Mouse (Mus musculus) regulatory T cell (primary cell): ENCODE measurements around the gene Atad1.
"Not testable (repeated sequence)": the region's sequence is repeated elsewhere in the genome, so short reads cannot be mapped to it uniquely, and the experiment has no call there.

Experiments used
- in situ Hi-C: fragments of 300-600 bp; cut with MboI, MseI; formaldehyde crosslinking; loops from one replicate; pipeline ENCODE4 v1.15.1; 2025; ENCODE audit warnings: high pct_unique_total_duplicates

Gene Atad1

DNA sequence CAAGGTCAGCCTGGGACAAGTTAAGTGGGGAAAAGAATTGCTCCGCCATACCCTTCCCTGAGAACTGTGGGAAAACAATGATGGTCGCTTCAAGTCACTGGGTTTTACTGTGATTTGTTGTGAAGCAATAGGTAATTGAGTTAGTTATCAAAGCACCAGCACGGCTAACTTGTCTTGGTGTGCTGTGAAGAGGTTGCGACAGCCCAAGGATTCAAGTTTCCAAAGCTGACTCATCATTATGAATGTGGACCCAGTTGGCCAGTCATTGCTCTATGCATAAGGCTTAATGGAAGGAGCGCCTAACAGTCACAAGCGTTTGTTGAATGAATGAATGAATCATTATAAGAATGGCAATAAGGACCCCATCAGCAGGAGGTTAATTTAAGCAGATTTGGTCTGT lies 12.8 kb upstream of the Atad1 start:
- in situ Hi-C loops: loop anchor here (10.0 kb wide), 1 partner anchor 202 kb away; no protein-coding TSS in a partner anchor

DNA sequence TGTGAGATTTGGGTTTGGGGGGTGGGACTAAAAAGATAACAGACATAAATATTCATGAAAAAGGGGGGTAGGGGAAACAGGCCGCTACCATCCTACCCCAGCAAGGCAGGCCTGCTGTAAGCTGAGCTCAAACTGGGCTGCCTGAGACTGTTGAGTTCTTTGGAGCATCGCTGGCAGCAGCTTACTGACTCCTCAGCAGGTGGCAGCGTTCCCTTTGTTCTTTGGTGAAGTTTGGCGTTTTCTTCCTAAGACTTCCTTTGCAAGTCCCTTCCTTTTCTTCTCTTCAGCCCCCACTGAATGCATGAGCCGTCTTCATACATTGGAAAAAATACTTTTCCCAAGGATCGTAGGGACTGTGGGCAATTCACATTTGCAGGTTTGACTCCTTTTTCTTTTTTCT lies 9.8 kb upstream of the Atad1 start:
- in situ Hi-C loops: no loop called here

GRCm38 (mm10) chr19:32740641-32741345 lies 1.2 kb upstream of the Atad1 start:
- in situ Hi-C loops: no loop called here

GRCm38 (mm10) chr19:32737844-32738243 lies 1.7 kb downstream of the Atad1 start:
- in situ Hi-C loops: no loop called here

GRCm38 (mm10) chr19:32732922-32733321 lies 6.7 kb downstream of the Atad1 start:
- in situ Hi-C loops: no loop called here

DNA sequence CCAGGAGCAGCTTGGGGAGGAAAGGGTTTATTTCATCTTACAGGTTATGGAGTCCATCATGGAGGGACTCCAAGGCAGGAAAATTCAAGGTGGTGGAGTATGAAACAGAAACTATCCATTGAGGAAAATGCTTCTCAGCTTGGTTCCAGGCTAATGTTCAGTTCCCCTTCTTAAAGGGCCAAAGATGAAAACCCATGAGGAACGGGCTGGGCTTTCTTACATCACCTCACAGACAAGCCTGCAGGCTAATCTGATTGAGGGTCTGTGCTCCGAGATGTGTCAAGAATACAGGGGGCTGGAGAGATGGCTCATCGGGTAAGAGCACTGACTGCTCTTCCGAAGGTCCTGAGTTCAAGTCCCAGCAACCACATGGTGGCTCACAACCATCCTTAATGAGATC lies 9.8 kb downstream of the Atad1 start:
- in situ Hi-C loops: no loop called here

DNA sequence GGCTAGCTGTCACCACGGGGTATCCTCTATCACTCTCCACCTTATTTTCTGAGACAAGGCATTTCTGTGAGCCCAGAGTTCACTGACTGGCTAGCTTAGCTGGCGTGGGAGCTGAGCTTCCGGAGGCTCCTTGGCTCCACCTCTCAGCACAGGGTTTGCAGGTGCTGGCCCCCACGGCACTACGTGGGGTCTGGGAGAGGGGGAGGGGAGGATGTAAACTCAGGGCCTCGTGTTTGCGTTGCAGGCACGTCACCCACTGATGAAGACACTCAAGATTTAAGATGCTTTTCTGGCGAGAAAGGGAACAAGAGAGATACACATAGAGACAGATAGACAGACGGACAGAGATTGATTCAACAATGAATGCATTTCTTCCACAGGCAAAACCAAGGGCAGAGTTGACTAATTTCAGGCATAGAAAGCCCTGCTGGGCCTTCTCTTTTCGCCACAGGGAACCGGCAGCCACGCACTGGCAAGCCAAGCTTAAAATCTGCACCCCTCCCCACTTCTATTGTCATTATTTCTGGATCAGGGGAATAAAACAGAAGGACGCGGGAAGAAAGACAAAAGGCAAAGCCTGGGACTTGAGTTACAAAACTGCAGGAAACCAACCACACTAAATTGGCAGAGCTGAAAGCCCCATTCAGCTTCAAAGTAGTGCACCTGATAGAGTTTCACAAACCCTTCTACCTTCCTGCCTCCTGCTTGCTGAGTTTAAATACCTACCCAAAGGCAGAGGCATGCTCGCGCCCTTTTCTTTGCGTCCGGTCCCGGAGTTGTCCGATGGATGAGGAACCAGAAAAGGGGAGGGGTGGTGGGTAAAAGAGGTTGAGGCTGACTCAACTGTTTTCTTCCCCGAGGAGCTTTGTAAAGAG lies 12.9 kb downstream of the Atad1 start:
- in situ Hi-C loops: no loop called here

GRCm38 (mm10) chr19:32723817-32724216 lies 15.8 kb downstream of the Atad1 start:
- in situ Hi-C loops: no loop called here

DNA sequence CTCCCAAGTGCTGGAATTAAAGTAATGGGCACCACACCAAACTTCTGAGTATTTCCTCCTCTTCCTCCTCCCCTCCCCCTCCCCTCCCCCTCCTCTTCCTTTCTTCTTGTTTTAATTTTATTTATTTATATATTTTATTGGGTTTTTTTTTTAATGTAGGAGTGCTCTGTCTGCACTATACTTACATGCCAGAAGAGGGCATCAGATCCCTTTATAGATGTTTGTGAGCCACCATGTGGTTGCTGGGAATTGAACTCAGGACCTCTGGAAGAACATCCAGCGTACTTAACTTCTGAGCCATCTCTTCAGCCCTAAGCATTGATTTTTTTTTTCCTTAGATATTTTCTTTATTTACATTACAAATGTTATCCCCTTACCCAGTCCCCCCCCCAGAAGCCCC lies 19.3 kb downstream of the Atad1 start:
- in situ Hi-C loops: no loop called here

DNA sequence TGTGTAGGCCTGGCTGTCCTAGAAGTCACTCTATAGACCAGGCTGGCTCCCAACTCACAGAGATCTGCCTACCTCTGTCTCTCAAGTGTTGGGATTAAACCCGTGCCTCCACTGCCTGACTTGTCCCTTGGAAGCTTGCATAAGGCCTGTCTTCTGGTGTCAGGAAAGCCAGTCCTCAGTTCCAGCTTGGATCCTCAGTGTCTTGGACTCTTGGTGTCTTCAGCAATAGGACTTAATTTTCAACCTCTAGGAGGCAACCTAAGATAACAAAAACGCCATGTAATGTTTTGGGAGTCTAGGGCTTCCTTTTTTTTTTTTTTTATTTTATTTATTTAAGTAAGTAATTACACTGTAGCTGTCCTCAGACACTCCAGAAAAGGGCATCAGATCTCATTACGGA lies 22.0 kb downstream of the Atad1 start:
- in situ Hi-C loops: loop anchor here (5.0 kb wide), 2 partner anchors 510 to 645 kb away; no protein-coding TSS in a partner anchor

- in situ Hi-C loops: loop anchor here (5.0 kb wide), 2 partner anchors 512 to 647 kb away; no protein-coding TSS in a partner anchor
These were observed 23.9 kb downstream of the Atad1 start for GRCm38 (mm10) chr19:32715681-32716080.

GRCm38 (mm10) chr19:32715201-32715600 lies 24.4 kb downstream of the Atad1 start:
- in situ Hi-C loops: loop anchor here (5.0 kb wide), 2 partner anchors 512 to 647 kb away; no protein-coding TSS in a partner anchor

DNA sequence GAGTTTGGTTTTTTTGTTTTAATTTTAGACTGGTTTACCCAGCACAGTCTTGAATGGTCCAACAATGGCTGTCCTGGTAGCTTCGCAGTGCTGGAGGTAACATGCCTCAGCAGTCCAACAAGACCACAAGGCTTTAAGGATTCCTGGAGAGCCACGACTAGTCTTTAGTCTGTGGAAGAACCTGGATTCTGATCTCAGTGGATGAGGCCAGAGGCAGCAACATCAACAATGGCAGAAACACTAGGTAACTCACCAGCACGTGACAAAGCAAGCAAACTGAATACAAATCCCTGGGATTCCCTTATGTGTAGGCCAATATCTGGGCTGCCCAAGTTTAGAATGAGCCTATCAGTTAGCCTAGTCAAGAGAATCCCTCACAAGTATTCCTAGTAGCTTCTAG lies 26.1 kb downstream of the Atad1 start:
- in situ Hi-C loops: loop anchor here (5.0 kb wide), 1 partner anchor 44 kb away; the partner anchor contains the start of gene Pten

GRCm38 (mm10) chr19:32712588-32713042 lies 27.0 kb downstream of the Atad1 start:
- in situ Hi-C loops: loop anchor here (5.0 kb wide), 1 partner anchor 45 kb away; the partner anchor contains the start of gene Pten

DNA sequence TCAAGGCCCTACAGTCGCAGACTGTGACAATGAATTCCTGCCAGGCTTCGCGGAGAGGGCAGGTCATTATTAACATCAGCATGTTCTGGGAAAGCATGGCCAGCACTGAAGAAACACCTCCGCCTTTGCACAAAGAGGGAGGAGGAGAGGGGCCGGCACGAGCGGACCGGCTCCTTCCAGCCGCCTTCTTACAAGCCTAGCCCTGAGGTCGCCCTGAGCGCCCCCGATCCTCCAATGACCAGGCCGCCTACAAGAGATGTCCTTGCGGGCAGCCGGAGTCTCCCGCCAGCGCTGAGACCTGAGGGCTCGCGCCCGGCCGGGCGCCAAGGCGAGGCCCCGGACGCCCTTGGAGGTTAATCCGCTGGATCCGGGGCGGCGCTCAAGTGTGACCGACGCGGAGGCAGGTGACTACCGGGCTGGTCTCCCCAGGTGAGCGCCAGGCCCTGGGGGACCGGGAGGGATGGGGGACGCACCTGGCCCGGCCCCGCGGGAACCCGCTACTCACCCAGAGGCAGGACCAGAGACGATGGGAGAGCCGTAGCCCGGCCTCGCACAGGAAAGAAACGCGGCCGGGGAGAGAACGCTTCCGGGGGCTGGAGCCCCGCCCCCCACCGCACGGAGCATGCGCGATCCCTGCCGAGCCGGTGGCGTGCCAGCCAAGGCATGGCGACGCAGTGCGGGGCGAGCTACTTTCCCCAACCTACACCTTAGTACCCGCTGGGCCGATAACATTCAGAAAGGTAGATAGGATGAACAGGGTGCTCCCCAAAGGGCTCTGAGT lies 27.6 kb downstream of the Atad1 start:
- in situ Hi-C loops: loop anchor here (5.0 kb wide), 1 partner anchor 45 kb away; the partner anchor contains the start of gene Pten

GRCm38 (mm10) chr19:32710288-32710687 lies 29.3 kb downstream of the Atad1 start:
- in situ Hi-C loops: loop anchor here (5.0 kb wide), 1 partner anchor 47 kb away; the partner anchor contains the start of gene Pten

DNA sequence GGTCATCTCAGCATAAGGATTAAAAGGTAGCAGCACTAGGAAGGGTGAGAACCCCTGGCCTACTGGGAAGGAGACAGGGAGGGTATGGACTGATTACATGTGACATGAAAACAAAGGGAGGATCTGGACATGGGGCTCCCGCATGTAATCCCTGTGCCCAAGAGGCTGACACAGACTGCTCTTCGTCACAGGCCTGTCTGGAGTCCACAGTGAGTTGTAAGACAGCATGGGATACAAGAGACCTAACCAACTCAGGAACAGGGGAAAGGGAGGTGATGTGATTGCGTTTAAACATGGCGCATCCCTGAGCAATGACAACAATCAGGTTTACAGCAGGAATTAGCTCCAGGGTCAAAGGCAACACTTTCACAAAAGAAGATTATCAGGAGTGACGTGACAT lies 30.6 kb downstream of the Atad1 start:
- in situ Hi-C loops: no loop called here

GRCm38 (mm10) chr19:32702191-32702590 lies 37.4 kb downstream of the Atad1 start:
- in situ Hi-C loops: no loop called here

- in situ Hi-C loops: loop anchor here (10.0 kb wide), 1 partner anchor 572 kb away; no protein-coding TSS in a partner anchor
These were observed 42.9 kb downstream of the Atad1 start for GRCm38 (mm10) chr19:32696674-32697073.

- in situ Hi-C loops: loop anchor here (5.0 to 10.0 kb wide), 2 partner anchors 182 to 565 kb away; no protein-coding TSS in a partner anchor
These were observed 49.9 kb downstream of the Atad1 start for GRCm38 (mm10) chr19:32689724-32690123.

- in situ Hi-C loops: not testable (repeated sequence)
These were observed 51.4 kb downstream of the Atad1 start for GRCm38 (mm10) chr19:32688227-32688626.
